Mouse (Mus musculus): Measurements from ENCODE around the gene Sltm.
A peak's percentile ranks its signal among the peaks of the same experiment; 100 is the strongest.
"Not testable (repeated sequence)": the region's sequence is repeated elsewhere in the genome, so short reads cannot be mapped to it uniquely, and the experiment has no call there.

The Sltm gene

GRCm38 (mm10) chr9:70542305-70543041, at the start of gene Sltm:
TSS of gene Sltm (plus strand) at chr9:70542754.
- DNase-seq = peak; percentile 100

- DNase-seq = no peak
Observed at GRCm38 (mm10) chr9:70493038-70493437, 49.5 kb upstream of the Sltm start.

- peak; percentile 14 for DNase-seq
Observed at GRCm38 (mm10) chr9:70496990-70497389, 45.6 kb upstream of the Sltm start.

- DNase-seq = no peak
Observed at GRCm38 (mm10) chr9:70502284-70503014, 40.1 kb upstream of the Sltm start.

- peak; percentile 64 for DNase-seq
Observed at GRCm38 (mm10) chr9:70503015-70503603, 39.4 kb upstream of the Sltm start.

GRCm38 (mm10) chr9:70503626-70504041, 38.9 kb upstream of the Sltm start, which contains the start of gene Rnf111:
TSS of gene Rnf111 (minus strand) at chr9:70503725.
- peak; percentile 97 for DNase-seq

GRCm38 (mm10) chr9:70506186-70506585, 36.4 kb upstream of the Sltm start:
- DNase-seq = no peak

- DNase-seq = no peak
Observed at GRCm38 (mm10) chr9:70506787-70507186, 35.8 kb upstream of the Sltm start.

- peak; percentile 35 for DNase-seq
Observed at GRCm38 (mm10) chr9:70509906-70510525, 32.5 kb upstream of the Sltm start.

GRCm38 (mm10) chr9:70510998-70511583, 31.5 kb upstream of the Sltm start:
- DNase-seq = peak; percentile 51

GRCm38 (mm10) chr9:70511681-70512080, 30.9 kb upstream of the Sltm start:
- no peak for DNase-seq

- DNase-seq = no peak
Observed at GRCm38 (mm10) chr9:70520651-70521050, 21.9 kb upstream of the Sltm start.

- DNase-seq = no peak
Observed at GRCm38 (mm10) chr9:70523813-70524212, 18.7 kb upstream of the Sltm start.

- no peak for DNase-seq
Observed at GRCm38 (mm10) chr9:70524366-70524765, 18.2 kb upstream of the Sltm start.

- DNase-seq = no peak
Observed at GRCm38 (mm10) chr9:70533328-70533727, 9.2 kb upstream of the Sltm start.

- peak; percentile 21 for DNase-seq
Observed at GRCm38 (mm10) chr9:70541584-70541983, 970 bp upstream of the Sltm start.

GRCm38 (mm10) chr9:70543048-70543880, 710 bp downstream of the Sltm start:
- DNase-seq = no peak

- peak; percentile 47 for DNase-seq
Observed at GRCm38 (mm10) chr9:70543985-70544384, 1.4 kb downstream of the Sltm start.

- DNase-seq = no peak
Observed at GRCm38 (mm10) chr9:70544831-70545230, 2.3 kb downstream of the Sltm start.

- DNase-seq = not testable (repeated sequence)
Observed at GRCm38 (mm10) chr9:70546576-70546975, 4.0 kb downstream of the Sltm start.

GRCm38 (mm10) chr9:70548304-70548703, 5.8 kb downstream of the Sltm start:
- DNase-seq = no peak

GRCm38 (mm10) chr9:70551524-70551923, 9.0 kb downstream of the Sltm start:
- DNase-seq = no peak
